8 mouse cellular contexts compared by ENCODE assay signal in the genomic region with DNA sequence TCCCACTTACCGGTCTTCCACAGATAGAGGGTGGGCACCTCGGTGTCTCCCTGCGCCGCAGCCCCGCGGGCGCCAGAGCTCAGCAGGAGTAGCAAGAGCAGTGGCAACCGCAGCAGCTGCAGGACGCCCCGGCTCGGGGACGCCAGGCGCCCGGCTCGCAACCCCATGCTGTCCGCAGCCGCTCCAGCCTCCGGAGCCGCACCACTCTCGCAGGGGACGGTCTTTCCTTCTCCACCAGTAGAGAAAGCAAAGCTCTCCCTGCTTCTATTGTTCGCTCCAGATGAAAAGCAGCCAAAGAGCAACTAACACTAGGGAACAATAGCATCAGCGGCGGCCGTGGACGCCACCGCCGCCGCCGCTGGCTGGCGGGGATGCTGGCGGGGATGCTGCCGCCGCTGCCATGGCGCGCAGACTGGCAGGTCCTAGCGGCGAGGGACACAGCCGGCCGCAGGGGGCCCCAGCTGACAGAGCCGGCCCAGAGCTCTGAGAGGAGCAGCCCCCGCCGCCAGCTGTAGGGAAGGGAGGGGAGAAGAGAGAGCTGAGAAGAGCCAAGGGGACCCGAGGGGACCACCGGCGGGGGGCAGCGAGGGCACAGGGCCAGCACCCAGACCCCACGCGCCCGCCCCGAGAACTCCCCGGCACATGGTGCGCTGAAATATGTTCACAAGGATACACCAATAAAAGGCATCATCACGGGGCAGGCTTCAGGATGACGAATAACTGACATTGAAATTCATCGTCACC. TPM values are rescaled to one million over a fixed set of nuclear protein-coding genes. Genes with fewer than 3 reads are reported as not detected.
DNase-seq lines count a peak whose midpoint lies in the region; ATAC-seq and TF ChIP-seq lines count a peak whose summit lies in the region.

A gene (minus strand): TSS at position 624 of the 744 bp plus-strand sequence.

- no peaks in the 10 kb centered on the region for H3K36me3 ChIP-seq in heart, embryonic 11.5 days (ENCODE audit: control insufficient read depth, insufficient read depth, low read length)
- H3K36me3 ChIP-seq in kidney, embryonic 16.5 days (ENCODE audit: insufficient read depth, low read length), result no peaks in the 10 kb centered on the region
- no peaks in the 10 kb centered on the region for H3K36me3 ChIP-seq in limb, embryonic 15.5 days
- no peaks in the 10 kb centered on the region for H3K36me3 ChIP-seq in neural tube, embryonic 11.5 days (ENCODE audit: control insufficient read depth, insufficient read depth, low read length)

- H3K4me2 ChIP-seq in heart, embryonic 11.5 days, result peak within 1 kb of the TSS; percentile 89
- H3K4me2 ChIP-seq in kidney, embryonic 16.5 days (replicated peaks; ENCODE audit: low read depth, low read length), result peak within 1 kb of the TSS; percentile 90
- H3K4me2 ChIP-seq in limb, embryonic 15.5 days, result peak within 1 kb of the TSS; percentile 95
- H3K4me2 ChIP-seq in neural tube, embryonic 11.5 days (ENCODE audit: low read depth), result peak within 1 kb of the TSS; percentile 74

- TF ChIP-seq POLR2A in embryonic fibroblast, embryonic 13.5 days (IDR thresholded peaks at IDR 0.05; ENCODE audit: low read depth, low read length), result peak; percentile 27; the same call in 1 of the 2 replicates

- TF ChIP-seq CTCF in embryonic fibroblast, embryonic 13.5 days (IDR thresholded peaks at IDR 0.05; ENCODE audit: borderline replicate concordance, insufficient read depth, low read length), result no peak

- peak within 1 kb of the TSS; percentile 73 for H3K9ac ChIP-seq in heart, embryonic 11.5 days (ENCODE audit: low read depth, low read length)
- H3K9ac ChIP-seq in kidney, embryonic 16.5 days (replicated peaks; ENCODE audit: low read length), result peak within 1 kb of the TSS; percentile 70
- H3K9ac ChIP-seq in limb, embryonic 15.5 days, result peak within 1 kb of the TSS; percentile 55
- H3K9ac ChIP-seq in neural tube, embryonic 11.5 days (ENCODE audit: low read length), result peak within 1 kb of the TSS; percentile 89

- under 1% methylated on average over 56 of the region's 56 CpGs for WGBS in heart, embryonic 11.5 days (ENCODE audit: insufficient replicate concordance)
- WGBS in kidney, embryonic 16.5 days, result under 1% methylated on average over 53 of the region's 56 CpGs
- WGBS in limb, embryonic 15.5 days, result under 1% methylated on average over 56 of the region's 56 CpGs
- under 1% methylated on average over 56 of the region's 56 CpGs for WGBS in neural tube, embryonic 11.5 days

- H3K4me1 ChIP-seq in embryonic fibroblast, embryonic 13.5 days (ENCODE audit: control insufficient read depth, insufficient read depth, low read length), result peaks cover 2% of the 10 kb centered on the region; the same call in 1 of the 2 replicates
- no peaks in the 10 kb centered on the region for H3K4me1 ChIP-seq in heart, embryonic 11.5 days (ENCODE audit: control insufficient read depth, insufficient read depth, low read length)
- H3K4me1 ChIP-seq in kidney, embryonic 16.5 days (ENCODE audit: insufficient read depth, low read length), result peaks cover 7% of the 10 kb centered on the region; the same call in 1 of the 2 replicates
- 0 out of 2 replicates have a peak, but pooled peaks cover 2% of the 10 kb centered on the region for H3K4me1 ChIP-seq in limb, embryonic 15.5 days
- no peaks in the 10 kb centered on the region for H3K4me1 ChIP-seq in neural tube, embryonic 11.5 days (ENCODE audit: control insufficient read depth, insufficient read depth, low read length)

- ATAC-seq in heart, embryonic 11.5 days (replicated peaks; ENCODE audit: insufficient number of reproducible peaks, low FRiP score, low TSS enrichment), result peak; percentile 82
- ATAC-seq in kidney, embryonic 16.5 days (ENCODE audit: low FRiP score, low TSS enrichment), result peak; percentile 95
- ATAC-seq in limb, embryonic 15.5 days (ENCODE audit: insufficient number of reproducible peaks, low FRiP score, low TSS enrichment, low read depth), result peak; percentile 72; the same call in 1 of the 2 replicates
- peak; percentile 97 for ATAC-seq in neural tube, embryonic 11.5 days (ENCODE audit: insufficient read depth, low FRiP score, low TSS enrichment)

- H3K9me3 ChIP-seq in heart, embryonic 11.5 days (replicated peaks; ENCODE audit: control insufficient read depth, low read length), result no peaks in the 10 kb centered on the region
- H3K9me3 ChIP-seq in kidney, embryonic 16.5 days (ENCODE audit: low read length), result no peaks in the 10 kb centered on the region
- no peaks in the 10 kb centered on the region for H3K9me3 ChIP-seq in limb, embryonic 15.5 days
- no peaks in the 10 kb centered on the region for H3K9me3 ChIP-seq in neural tube, embryonic 11.5 days (ENCODE audit: control insufficient read depth, low read length)

- H3K27ac ChIP-seq in embryonic fibroblast, embryonic 13.5 days (ENCODE audit: insufficient read depth, low read length), result peak within 1 kb of the TSS; percentile 55; the same call in 1 of the 2 replicates
- H3K27ac ChIP-seq in heart, embryonic 11.5 days (ENCODE audit: low read depth, low read length), result peak within 1 kb of the TSS; percentile 68
- peak within 1 kb of the TSS; percentile 76 for H3K27ac ChIP-seq in kidney, embryonic 16.5 days (ENCODE audit: low read length)
- H3K27ac ChIP-seq in limb, embryonic 15.5 days, result peak within 1 kb of the TSS; percentile 71
- peak within 1 kb of the TSS; percentile 91 for H3K27ac ChIP-seq in neural tube, embryonic 11.5 days (ENCODE audit: low read depth, low read length)

- no peaks in the 10 kb centered on the region for H3K27me3 ChIP-seq in heart, embryonic 11.5 days (ENCODE audit: control insufficient read depth, insufficient read depth, low read length)
- no peaks in the 10 kb centered on the region for H3K27me3 ChIP-seq in kidney, embryonic 16.5 days (ENCODE audit: insufficient read depth, low read length)
- no peaks in the 10 kb centered on the region for H3K27me3 ChIP-seq in limb, embryonic 15.5 days
- H3K27me3 ChIP-seq in neural tube, embryonic 11.5 days (ENCODE audit: control insufficient read depth, insufficient read depth, low read length), result no peaks in the 10 kb centered on the region

- peak; percentile 10 for DNase-seq in thymus, postnatal 4 days
- DNase-seq in thymus, postnatal 14 days, result no peak
- DNase-seq in neural tube, embryonic 11.5 days (ENCODE audit: low spot score), result peak; percentile 88
- DNase-seq in urinary bladder, postnatal 36 days (ENCODE audit: low spot score in 2 of 2), result peak; percentile 18 to 21

- H3K4me3 ChIP-seq in embryonic fibroblast, embryonic 13.5 days (ENCODE audit: insufficient read depth, low read length), result peak within 1 kb of the TSS; percentile 89
- peak within 1 kb of the TSS; percentile 72 for H3K4me3 ChIP-seq in heart, embryonic 11.5 days (ENCODE audit: low read depth, low read length)
- peak within 1 kb of the TSS; percentile 73 for H3K4me3 ChIP-seq in kidney, embryonic 16.5 days (ENCODE audit: low read length)
- H3K4me3 ChIP-seq in limb, embryonic 15.5 days, result peak within 1 kb of the TSS; percentile 58
- peak within 1 kb of the TSS; percentile 71 for H3K4me3 ChIP-seq in neural tube, embryonic 11.5 days (ENCODE audit: low read depth, low read length)

RNA-seq across cellular contexts. Expression of the gene that starts here (rescaled TPM):
- polyA plus RNA-seq in embryonic fibroblast, embryonic 13.5 days (2011; ENCODE audit: insufficient read length, low read depth, missing spikeins), result 4.9 and 5.3 TPM in 2 replicates
- polyA plus RNA-seq in heart, embryonic 11.5 days (2014; fragmentation: Nextera tagmentation; extraction: Ambion mirVana), result 2.5 and 2.9 TPM in 2 replicates
- 7.9 and 8.4 TPM in 2 replicates for polyA plus RNA-seq in kidney, embryonic 16.5 days (2015; fragmentation: Nextera tagmentation; extraction: Ambion mirVana)
- polyA plus RNA-seq in limb, embryonic 15.5 days (2015; fragmentation: Nextera tagmentation; extraction: Ambion mirVana), result 5.0 and 5.2 TPM in 2 replicates
- polyA plus RNA-seq in neural tube, embryonic 11.5 days (2014; fragmentation: Nextera tagmentation; extraction: Ambion mirVana), result 20.3 and 21.0 TPM in 2 replicates
